18 mouse cellular contexts compared by ENCODE assay signal in genomic region chr4:64067394-64067793, GRCm38 (mm10). TPM values are rescaled to one million over a fixed set of nuclear protein-coding genes. Genes with fewer than 3 reads are reported as not detected.
"Had no signal": no experiment of that assay in that cellular context is flagged by ENCODE, and none has a peak within 500 bp of the region (broad histone marks: within the 10 kb centered on the region; RNA-seq: fewer than 3 reads in every experiment).

No protein-coding gene starts in this region.

- H3K36me3 ChIP-seq: limb, embryonic 13.5 days; lung, embryonic 15.5 days had no signal

- H3K4me2 ChIP-seq: limb, embryonic 13.5 days; liver, embryonic 11.5 days; lung, embryonic 15.5 days; midbrain, embryonic 11.5 days had no signal

- H3K4me1 ChIP-seq: lung, embryonic 15.5 days had no signal

- DNase-seq: kidney, adult 2 months; kidney, postnatal 25 days; layer of hippocampus, adult 9-11 months; left cerebral cortex, postnatal 4 days; liver, postnatal 0 days; lung, postnatal 14 days; lung, postnatal 4 days; midbrain, embryonic 14.5 days; thymus, adult 18-20 months; thymus, postnatal 4 days had no signal

- H3K9me3 ChIP-seq: limb, embryonic 13.5 days; lung, embryonic 15.5 days had no signal

- H3K27ac ChIP-seq: kidney, postnatal 0 days; layer of hippocampus, adult 2 months; limb, embryonic 13.5 days; liver, embryonic 14.5 days; lung, embryonic 15.5 days had no signal

- H3K9ac ChIP-seq: limb, embryonic 13.5 days; liver, embryonic 14.5 days; liver, postnatal 0 days; lung, embryonic 15.5 days had no signal

- H3K4me3 ChIP-seq: layer of hippocampus, adult 2 months; limb, embryonic 13.5 days; lung, embryonic 15.5 days had no signal

- H3K27me3 ChIP-seq: limb, embryonic 13.5 days; lung, embryonic 15.5 days had no signal

- ATAC-seq: liver, postnatal 0 days had no signal

RNA-seq across cellular contexts. Expression of gene Tnc, which starts 20.6 kb away (rescaled TPM):
- total RNA-seq: megakaryocyte-erythroid progenitor cell, adult 5-6 weeks had no signal
